Mouse (Mus musculus) liver, embryonic 13.5 days (tissue): ENCODE measurements around the gene Dtx1. TPM values are rescaled to one million over a fixed set of nuclear protein-coding genes. Genes with fewer than 3 reads are reported as not detected.

Experiments used
- ATAC-seq: fragments of 200-750 bp; cut with Nextera tagmentation; 2 replicates; pipeline ENCODE4 v1.8.0; 2017; ENCODE audit warnings: low read depth, mild to moderate bottlenecking, moderate number of reproducible peaks, moderate library complexity
- DNase-seq: peaks from one replicate; pipeline ENCODE4 v3.0.0; 2022
- H3K27ac ChIP-seq: fragments of 300-500 bp; sonication (generic); 2 replicates; pipeline ENCODE4 v1.5.1; 2015; ENCODE audit warnings: moderate library complexity, mild to moderate bottlenecking, inconsistent platforms
- H3K27me3 ChIP-seq: fragments of 300-500 bp; sonication (generic); 2 replicates; pipeline ENCODE4 v1.6.1; 2015; ENCODE audit warnings: mild to moderate bottlenecking, inconsistent platforms
- H3K36me3 ChIP-seq: fragments of 300-500 bp; sonication (generic); 2 replicates; pipeline ENCODE4 v1.6.1; 2015; ENCODE audit warnings: mild to moderate bottlenecking, inconsistent platforms
- H3K4me1 ChIP-seq: fragments of 300-500 bp; sonication (generic); replicated peaks from 2 replicates; pipeline ENCODE4 v1.6.1; 2015; ENCODE audit warnings: inconsistent platforms
- H3K4me2 ChIP-seq: fragments of 300-500 bp; sonication (generic); 2 replicates; pipeline ENCODE4 v1.6.1; 2015; ENCODE audit warnings: inconsistent platforms, mild to moderate bottlenecking, moderate library complexity
- H3K4me3 ChIP-seq: fragments of 300-500 bp; sonication (generic); replicated peaks from 2 replicates; pipeline ENCODE4 v1.5.1; 2015; ENCODE audit warnings: mild to moderate bottlenecking, inconsistent platforms
- H3K9ac ChIP-seq: fragments of 300-500 bp; sonication (generic); 2 replicates; pipeline ENCODE4 v1.6.1; 2015; ENCODE audit warnings: mild to moderate bottlenecking, inconsistent platforms
- H3K9me3 ChIP-seq: fragments of 300-500 bp; sonication (generic); replicated peaks from 2 replicates; pipeline ENCODE4 v1.6.1; 2016; ENCODE audit warnings: inconsistent platforms
- WGBS: fragments of 180-500 bp; shearing (Covaris S2); methylation state at CpG from one replicate; pipeline ENCODE4 v1.1.7; 2015; ENCODE audit not compliant: insufficient replicate concordance; 5-methylcytosine and 5-hydroxymethylcytosine counted together
- polyA plus RNA-seq: library from polyadenylated mRNA; unstranded; fragments of >200 nt; fragmentation: Nextera tagmentation; extraction: Ambion mirVana; gene quantifications from 2 replicates; pipeline ENCODE4 v1.2.1, GENCODE M21; 2015

Dtx1 gene
- polyA plus RNA-seq, 1 experiment from 2014 or later = 0.53 TPM

- ATAC-seq (no peak), DNase-seq (no peak)
- no peaks in the 10 kb centered on the region for H3K9me3 ChIP-seq
- no peaks in the 10 kb centered on the region for H3K36me3 ChIP-seq
- peaks cover 52% of the 10 kb centered on the region for H3K27me3 ChIP-seq
- no peak overlapping the region for H3K9ac ChIP-seq
- H3K4me2 ChIP-seq = no peak overlapping the region
- H3K4me1 ChIP-seq = 0 out of 2 replicates have a peak, but pooled peaks cover 2% of the 10 kb centered on the region
- H3K27ac ChIP-seq = no peak overlapping the region
- H3K4me3 ChIP-seq = no peak overlapping the region
- 8% methylated on average over 4 of the region's 4 CpGs for WGBS
Observed at GRCm38 (mm10) chr5:120688434-120688833, 23.3 kb downstream of the Dtx1 start.

GRCm38 (mm10) chr5:120687897-120688296 lies 23.8 kb downstream of the Dtx1 start:
- H3K9me3 ChIP-seq = no peaks in the 10 kb centered on the region
- 0 out of 2 replicates have a peak, but pooled peaks cover 2% of the 10 kb centered on the region for H3K4me1 ChIP-seq
- DNase-seq (no peak), ATAC-seq (no peak)
- no peak overlapping the region for H3K4me2 ChIP-seq
- H3K27ac ChIP-seq = no peak overlapping the region
- H3K9ac ChIP-seq = no peak overlapping the region
- no peak overlapping the region for H3K4me3 ChIP-seq
- 58% methylated on average over 5 of the region's 5 CpGs for WGBS
- H3K27me3 ChIP-seq = peaks cover 52% of the 10 kb centered on the region
- H3K36me3 ChIP-seq = no peaks in the 10 kb centered on the region

- Histone ChIP-seq H3K4me3 (no peak overlapping the region), H3K9ac (no peak overlapping the region), H3K36me3 (no peaks in the 10 kb centered on the region), H3K9me3 (no peaks in the 10 kb centered on the region), H3K27me3 (peaks cover 53% of the 10 kb centered on the region), H3K27ac (no peak overlapping the region), H3K4me2 (no peak overlapping the region), H3K4me1 (0 out of 2 replicates have a peak, but pooled peaks cover 2% of the 10 kb centered on the region)
- DNase-seq (no peak), ATAC-seq (no peak)
- 44% methylated on average over 3 of the region's 3 CpGs for WGBS
Observed at GRCm38 (mm10) chr5:120687484-120687851, 24.3 kb downstream of the Dtx1 start.

- no peak for ATAC-seq
- no peak overlapping the region for H3K4me3 ChIP-seq
- WGBS = 28% methylated on average over 6 of the region's 6 CpGs
- no peak overlapping the region for H3K27ac ChIP-seq
- H3K9ac ChIP-seq = no peak overlapping the region
- no peak overlapping the region for H3K4me2 ChIP-seq
- no peaks in the 10 kb centered on the region for H3K36me3 ChIP-seq
- H3K4me1 ChIP-seq = 0 out of 2 replicates have a peak, but pooled peaks cover 2% of the 10 kb centered on the region
- H3K9me3 ChIP-seq = no peaks in the 10 kb centered on the region
- H3K27me3 ChIP-seq = peaks cover 53% of the 10 kb centered on the region
- no peak for DNase-seq
Observed at GRCm38 (mm10) chr5:120686749-120687483, 24.8 kb downstream of the Dtx1 start.

- WGBS = 43% methylated on average over 8 of the region's 8 CpGs
- H3K4me3 ChIP-seq = no peak overlapping the region
- peaks cover 54% of the 10 kb centered on the region for H3K27me3 ChIP-seq
- ATAC-seq (no peak), DNase-seq (no peak)
- 0 out of 2 replicates have a peak, but pooled peaks cover 2% of the 10 kb centered on the region for H3K4me1 ChIP-seq
- no peaks in the 10 kb centered on the region for H3K36me3 ChIP-seq
- H3K4me2 ChIP-seq = no peak overlapping the region
- H3K9ac ChIP-seq = no peak overlapping the region
- no peak overlapping the region for H3K27ac ChIP-seq
- no peaks in the 10 kb centered on the region for H3K9me3 ChIP-seq
Observed at GRCm38 (mm10) chr5:120685678-120686077, 26.0 kb downstream of the Dtx1 start.

- no peak overlapping the region for H3K27ac ChIP-seq
- H3K4me1 ChIP-seq = 0 out of 2 replicates have a peak, but pooled peaks cover 2% of the 10 kb centered on the region
- ATAC-seq (no peak), DNase-seq (no peak)
- no peak overlapping the region for H3K4me3 ChIP-seq
- peaks cover 66% of the 10 kb centered on the region for H3K27me3 ChIP-seq
- WGBS = 10% methylated on average over 24 of the region's 24 CpGs
- H3K9me3 ChIP-seq = no peaks in the 10 kb centered on the region
- no peak overlapping the region for H3K9ac ChIP-seq
- no peaks in the 10 kb centered on the region for H3K36me3 ChIP-seq
- no peak overlapping the region for H3K4me2 ChIP-seq
Observed at GRCm38 (mm10) chr5:120682982-120683771, 28.6 kb downstream of the Dtx1 start.

- ATAC-seq = no peak
- 73% methylated on average over 18 of the region's 18 CpGs for WGBS
- Histone ChIP-seq H3K36me3 (no peaks in the 10 kb centered on the region), H3K4me1 (no peaks in the 10 kb centered on the region), H3K9me3 (no peaks in the 10 kb centered on the region), H3K27me3 (peaks cover 66% of the 10 kb centered on the region), H3K4me3 (no peak overlapping the region), H3K4me2 (no peak overlapping the region), H3K27ac (no peak overlapping the region), H3K9ac (no peak overlapping the region)
- no peak for DNase-seq
Observed at GRCm38 (mm10) chr5:120680918-120681317, 30.8 kb downstream of the Dtx1 start.

GRCm38 (mm10) chr5:120679676-120680555 lies 31.8 kb downstream of the Dtx1 start:
- H3K4me1 ChIP-seq = no peaks in the 10 kb centered on the region
- DNase-seq (peak; percentile 16), ATAC-seq (peak; percentile 51)
- 5% methylated on average over 24 of the region's 24 CpGs for WGBS
- H3K27me3 ChIP-seq = peaks cover 58% of the 10 kb centered on the region
- peak overlapping the region; percentile 32; the same call in 1 of the 2 replicates for H3K4me2 ChIP-seq
- H3K27ac ChIP-seq = no peak overlapping the region
- no peaks in the 10 kb centered on the region for H3K36me3 ChIP-seq
- no peak overlapping the region for H3K4me3 ChIP-seq
- H3K9me3 ChIP-seq = no peaks in the 10 kb centered on the region
- H3K9ac ChIP-seq = no peak overlapping the region

- H3K9me3 ChIP-seq = no peaks in the 10 kb centered on the region
- H3K4me2 ChIP-seq = no peak overlapping the region
- H3K36me3 ChIP-seq = no peaks in the 10 kb centered on the region
- ATAC-seq = no peak
- no peak overlapping the region for H3K27ac ChIP-seq
- H3K9ac ChIP-seq = no peak overlapping the region
- no peak overlapping the region for H3K4me3 ChIP-seq
- H3K27me3 ChIP-seq = peaks cover 34% of the 10 kb centered on the region
- no peaks in the 10 kb centered on the region for H3K4me1 ChIP-seq
- WGBS = 17% methylated on average over 2 of the region's 2 CpGs
- DNase-seq = no peak
Observed at GRCm38 (mm10) chr5:120677516-120677915, 34.2 kb downstream of the Dtx1 start.

GRCm38 (mm10) chr5:120674229-120675145 lies 37.2 kb downstream of the Dtx1 start:
- H3K9ac ChIP-seq = no peak overlapping the region
- no peaks in the 10 kb centered on the region for H3K4me1 ChIP-seq
- no peak overlapping the region for H3K27ac ChIP-seq
- H3K4me2 ChIP-seq = no peak overlapping the region
- no peak for ATAC-seq
- H3K4me3 ChIP-seq = no peak overlapping the region
- WGBS = 33% methylated on average over 21 of the region's 21 CpGs
- peaks cover 7% of the 10 kb centered on the region for H3K27me3 ChIP-seq
- H3K36me3 ChIP-seq = no peaks in the 10 kb centered on the region
- DNase-seq = no peak
- H3K9me3 ChIP-seq = no peaks in the 10 kb centered on the region
